In genomic region chr14:61143869-61144268, GRCm38 (mm10) we compare ENCODE assay signal across 8 mouse cellular contexts. TPM values are rescaled to one million over a fixed set of nuclear protein-coding genes. Genes with fewer than 3 reads are reported as not detected.
DNase-seq lines count a peak whose midpoint lies in the region; ATAC-seq and TF ChIP-seq lines count a peak whose summit lies in the region.

No protein-coding gene starts in this region.

- WGBS in heart, embryonic 10.5 days = 39% methylated on average over 11 of the region's 11 CpGs
- 40% methylated on average over 11 of the region's 11 CpGs for WGBS in liver, postnatal 0 days (ENCODE audit: insufficient replicate concordance)
- 37% methylated on average over 11 of the region's 11 CpGs for WGBS in stomach, postnatal 0 days

- no peak overlapping the region for H3K27ac ChIP-seq in heart, embryonic 10.5 days
- H3K27ac ChIP-seq in liver, postnatal 0 days (ENCODE audit: low read depth) = no peak overlapping the region
- no peak overlapping the region for H3K27ac ChIP-seq in stomach, postnatal 0 days (replicated peaks)

- H3K9ac ChIP-seq in liver, postnatal 0 days (replicated peaks) = no peak overlapping the region
- no peak overlapping the region for H3K9ac ChIP-seq in stomach, postnatal 0 days (ENCODE audit: low read length)

- peaks cover 12% of the 10 kb centered on the region for H3K27me3 ChIP-seq in heart, embryonic 10.5 days (ENCODE audit: insufficient read depth, poor library complexity, severe bottlenecking)
- 0 out of 2 replicates have a peak, but pooled peaks cover 2% of the 10 kb centered on the region for H3K27me3 ChIP-seq in liver, postnatal 0 days (ENCODE audit: insufficient read depth, low read length)
- H3K27me3 ChIP-seq in stomach, postnatal 0 days (ENCODE audit: control insufficient read depth, insufficient read depth, low read length) = no peaks in the 10 kb centered on the region

- ATAC-seq in liver, postnatal 0 days = peak; percentile 81
- ATAC-seq in stomach, postnatal 0 days (ENCODE audit: low FRiP score, low TSS enrichment) = no peak

- no peaks in the 10 kb centered on the region for H3K9me3 ChIP-seq in heart, embryonic 10.5 days
- H3K9me3 ChIP-seq in liver, postnatal 0 days (ENCODE audit: low read length) = no peaks in the 10 kb centered on the region
- H3K9me3 ChIP-seq in stomach, postnatal 0 days (ENCODE audit: control insufficient read depth, low read length) = no peaks in the 10 kb centered on the region

- H3K4me2 ChIP-seq in liver, postnatal 0 days (ENCODE audit: low read depth, low read length) = no peak overlapping the region
- H3K4me2 ChIP-seq in stomach, postnatal 0 days (replicated peaks; ENCODE audit: low read depth) = peak overlapping the region; percentile 11; the same call in 1 of the 2 replicates

- TF ChIP-seq EP300 in liver, postnatal 0 days (IDR thresholded peaks at IDR 0.05; ENCODE audit: low read depth) = no peak
- TF ChIP-seq EP300 in stomach, postnatal 0 days (optimal IDR thresholded peaks at IDR 0.05) = no peak

- no peaks in the 10 kb centered on the region for H3K36me3 ChIP-seq in heart, embryonic 10.5 days
- no peaks in the 10 kb centered on the region for H3K36me3 ChIP-seq in liver, postnatal 0 days (replicated peaks; ENCODE audit: insufficient read depth, low read length)
- no peaks in the 10 kb centered on the region for H3K36me3 ChIP-seq in stomach, postnatal 0 days (ENCODE audit: control insufficient read depth, insufficient read depth, low read length)

- no peak overlapping the region for H3K4me3 ChIP-seq in heart, embryonic 10.5 days
- no peak overlapping the region for H3K4me3 ChIP-seq in liver, postnatal 0 days (ENCODE audit: low read depth, low read length)
- no peak overlapping the region for H3K4me3 ChIP-seq in stomach, postnatal 0 days (ENCODE audit: low read depth, low read length)

- DNase-seq in heart, adult 11 months = peak; percentile 83
- DNase-seq in heart, embryonic 10.5 days (ENCODE audit: low spot score) = no peak
- DNase-seq in ES-CJ7 (ENCODE audit: low read depth, low spot score) = peak; percentile 87
- DNase-seq in embryo, embryonic 11.5 days (ENCODE audit: low read depth, low spot score) = peak; percentile 29
- DNase-seq in liver, postnatal 0 days = peak; percentile 67
- DNase-seq in stomach, postnatal 0 days (ENCODE audit: low spot score) = peak; percentile 43
- no peak for DNase-seq in frontal cortex, postnatal 10 days (ENCODE audit: low spot score in 2 of 2)
- no peak for DNase-seq in right cerebral cortex, adult 2 months (ENCODE audit: low spot score in 2 of 2)

- no peaks in the 10 kb centered on the region for H3K4me1 ChIP-seq in heart, embryonic 10.5 days
- H3K4me1 ChIP-seq in liver, postnatal 0 days (ENCODE audit: insufficient read depth) = no peaks in the 10 kb centered on the region
- no peaks in the 10 kb centered on the region for H3K4me1 ChIP-seq in stomach, postnatal 0 days (replicated peaks; ENCODE audit: control insufficient read depth, insufficient read depth)

- peak; percentile 77 for TF ChIP-seq CTCF in liver, postnatal 0 days (IDR thresholded peaks at IDR 0.05; ENCODE audit: low read depth)
- TF ChIP-seq CTCF in stomach, postnatal 0 days (IDR thresholded peaks at IDR 0.05; ENCODE audit: low read depth) = peak; percentile 76

RNA-seq across cellular contexts. Expression of gene Sacs, which starts 5.6 kb away (rescaled TPM):
- polyA plus RNA-seq in heart, embryonic 10.5 days (2016; fragmentation: Nextera tagmentation; extraction: Ambion mirVana) = 2.8 and 3.8 TPM in 2 replicates
- polyA plus RNA-seq in liver, postnatal 0 days (2015; fragmentation: Nextera tagmentation; extraction: Ambion mirVana) = 0.33 and 0.43 TPM in 2 replicates
- 0.65 and 0.95 TPM in 2 replicates for polyA plus RNA-seq in stomach, postnatal 0 days (2015; fragmentation: Nextera tagmentation; extraction: Ambion mirVana)

Comparison
In these comparisons a context has a peak if more than half of its experiments do, and no peak if none do; other contexts are left out.
1. DNase-seq: peak in heart, adult 11 months (single experiment), ES-CJ7 (single experiment), embryo, embryonic 11.5 days (single experiment), liver, postnatal 0 days (single experiment) and stomach, postnatal 0 days (single experiment); none in heart, embryonic 10.5 days (single experiment), frontal cortex, postnatal 10 days (0 of 2) and right cerebral cortex, adult 2 months (0 of 2).